Comparison of ENCODE assay signal across 8 mouse cellular contexts in the genomic region with DNA sequence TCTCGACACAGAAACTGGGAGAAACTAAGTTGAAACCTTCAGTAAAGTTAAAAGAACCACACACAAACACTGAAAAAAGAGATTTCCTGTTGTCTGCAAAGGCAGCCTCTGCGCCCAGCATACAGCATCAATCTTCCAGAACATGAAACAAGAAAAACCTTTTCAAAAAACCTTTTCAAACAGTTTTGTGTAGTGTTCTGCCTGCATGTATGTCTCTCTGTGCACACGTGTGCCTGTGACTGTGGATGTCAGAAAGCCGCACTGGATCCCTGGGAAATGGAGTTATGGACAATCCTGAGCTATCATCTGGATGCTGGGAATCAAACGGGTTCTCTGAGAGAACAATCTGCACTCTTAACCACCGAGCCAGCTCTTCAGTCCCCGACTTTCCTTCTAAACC. TPM values are rescaled to one million over a fixed set of nuclear protein-coding genes. Genes with fewer than 3 reads are reported as not detected.
A peak's percentile ranks its signal among the peaks of the same experiment; 100 is the strongest.
DNase-seq lines count a peak whose midpoint lies in the region; ATAC-seq and TF ChIP-seq lines count a peak whose summit lies in the region.

No protein-coding gene starts in this region.

- no peak for TF ChIP-seq CTCF in CH12.LX (conservative IDR thresholded peaks at IDR 0.05 in 1 of 2, IDR thresholded peaks at IDR 0.05 in 1 of 2; ENCODE audit: low read depth in 2 of 2, low read length in 2 of 2)

- no peaks in the 10 kb centered on the region for H3K27me3 ChIP-seq in heart, embryonic 11.5 days (ENCODE audit: control insufficient read depth, insufficient read depth, low read length)
- no peaks in the 10 kb centered on the region for H3K27me3 ChIP-seq in CH12.LX (replicated peaks)
- H3K27me3 ChIP-seq in hindbrain, embryonic 10.5 days (ENCODE audit: insufficient read depth, poor library complexity, severe bottlenecking), result no peaks in the 10 kb centered on the region
- no peaks in the 10 kb centered on the region for H3K27me3 ChIP-seq in midbrain, embryonic 11.5 days (ENCODE audit: control insufficient read depth, insufficient read depth, low read length)

- no peak for TF ChIP-seq POLR2A in CH12.LX (IDR thresholded peaks at IDR 0.05; ENCODE audit: low read depth, low read length)

- H3K4me1 ChIP-seq in heart, embryonic 11.5 days (ENCODE audit: control insufficient read depth, insufficient read depth, low read length), result peaks cover 57% of the 10 kb centered on the region
- H3K4me1 ChIP-seq in CH12.LX (ENCODE audit: control insufficient read depth in 1 of 2, insufficient read depth in 2 of 2), result peaks cover 16 to 66% of the 10 kb centered on the region in 2 experiments
- H3K4me1 ChIP-seq in hindbrain, embryonic 10.5 days (replicated peaks), result peaks cover 77% of the 10 kb centered on the region
- peaks cover 34% of the 10 kb centered on the region for H3K4me1 ChIP-seq in midbrain, embryonic 11.5 days (ENCODE audit: control insufficient read depth, insufficient read depth, low read length)

- H3K9ac ChIP-seq in heart, embryonic 11.5 days (ENCODE audit: low read depth, low read length), result peak overlapping the region; percentile 97
- H3K9ac ChIP-seq in CH12.LX (ENCODE audit: insufficient read depth, low read depth), result peak overlapping the region; percentile 95
- H3K9ac ChIP-seq in midbrain, embryonic 11.5 days (ENCODE audit: low read length), result peak overlapping the region; percentile 94

- no peak for TF ChIP-seq EP300 in CH12.LX (IDR thresholded peaks at IDR 0.05; ENCODE audit: low read length)

- ATAC-seq in heart, embryonic 11.5 days (replicated peaks; ENCODE audit: insufficient number of reproducible peaks, low FRiP score, low TSS enrichment), result no peak
- no peak for ATAC-seq in midbrain, embryonic 11.5 days (ENCODE audit: low FRiP score)
- ATAC-seq in frontal cortex, adult (ENCODE audit: low TSS enrichment), result no peak

- H3K27ac ChIP-seq in heart, embryonic 11.5 days (ENCODE audit: low read depth, low read length), result 0 out of 2 replicates have a peak overlapping the region, but pooled peaks have one; percentile 24
- H3K27ac ChIP-seq in CH12.LX (ENCODE audit: insufficient read depth, low read depth), result no peak overlapping the region
- H3K27ac ChIP-seq in hindbrain, embryonic 10.5 days, result no peak overlapping the region
- H3K27ac ChIP-seq in midbrain, embryonic 11.5 days (ENCODE audit: low read depth, low read length), result no peak overlapping the region

- H3K9me3 ChIP-seq in heart, embryonic 11.5 days (replicated peaks; ENCODE audit: control insufficient read depth, low read length), result no peaks in the 10 kb centered on the region
- H3K9me3 ChIP-seq in CH12.LX (replicated peaks; ENCODE audit: low read length), result no peaks in the 10 kb centered on the region
- no peaks in the 10 kb centered on the region for H3K9me3 ChIP-seq in hindbrain, embryonic 10.5 days
- H3K9me3 ChIP-seq in midbrain, embryonic 11.5 days (ENCODE audit: control insufficient read depth, low read length), result no peaks in the 10 kb centered on the region

- dilution Hi-C loops in CH12.LX (cut with MboI; ENCODE audit: extremely low pct_ligation_motif_present, extremely low pct_unique_long_range_greater_than_20kb, low sequenced_read_pairs), result no loop called here

- H3K4me2 ChIP-seq in heart, embryonic 11.5 days, result peak overlapping the region; percentile 75
- H3K4me2 ChIP-seq in CH12.LX (ENCODE audit: insufficient read depth, low read depth, poor library complexity, severe bottlenecking), result peak overlapping the region; percentile 94
- peak overlapping the region; percentile 87 for H3K4me2 ChIP-seq in midbrain, embryonic 11.5 days

- no peaks in the 10 kb centered on the region for H3K36me3 ChIP-seq in heart, embryonic 11.5 days (ENCODE audit: control insufficient read depth, insufficient read depth, low read length)
- peaks cover 11 to 36% of the 10 kb centered on the region in 2 experiments for H3K36me3 ChIP-seq in CH12.LX (replicated peaks in 1 of 2; ENCODE audit: control insufficient read depth in 1 of 2, insufficient read depth in 1 of 2, low read length in 1 of 2)
- H3K36me3 ChIP-seq in hindbrain, embryonic 10.5 days, result peaks cover 23% of the 10 kb centered on the region
- H3K36me3 ChIP-seq in midbrain, embryonic 11.5 days (ENCODE audit: control insufficient read depth, insufficient read depth, low read length), result 0 out of 2 replicates have a peak, but pooled peaks cover 2% of the 10 kb centered on the region

- no peak for DNase-seq in heart, adult 9 months (ENCODE audit: low spot score in 2 of 2)
- no peak for DNase-seq in CH12.LX (ENCODE audit: extremely low read depth)
- no peak for DNase-seq in hindbrain, embryonic 10.5 days (ENCODE audit: low spot score)
- peak; percentile 85 for DNase-seq in midbrain, embryonic 11.5 days (ENCODE audit: low spot score, missing footprints)
- no peak for DNase-seq in adrenal gland, adult 18-20 months (ENCODE audit: low spot score in 2 of 2)
- DNase-seq in urinary bladder, adult 2 months (ENCODE audit: low spot score), result no peak

- TF ChIP-seq RAD21 in CH12.LX (IDR thresholded peaks at IDR 0.05; ENCODE audit: low read depth, low read length), result no peak

- in situ Hi-C loops in CH12.LX (cut with MboI; ENCODE audit: low pct_ligation_motif_present, low pct_unique_long_range_greater_than_20kb, low sequenced_read_pairs), result no loop called here

- peaks cover 60% of the 10 kb centered on the region for H3K79me2 ChIP-seq in CH12.LX (replicated peaks; ENCODE audit: control insufficient read depth, extremely low read depth, insufficient read depth, poor library complexity, severe bottlenecking)

- WGBS in heart, embryonic 11.5 days (ENCODE audit: insufficient replicate concordance), result 54% methylated on average over 7 of the region's 7 CpGs
- 69% methylated on average over 7 of the region's 7 CpGs for WGBS in hindbrain, embryonic 10.5 days
- 71% methylated on average over 7 of the region's 7 CpGs for WGBS in midbrain, embryonic 11.5 days

- H3K4me3 ChIP-seq in heart, embryonic 11.5 days (ENCODE audit: low read depth, low read length), result peak overlapping the region; percentile 100
- peak overlapping the region; percentile 39 to 98 (median 88) for H3K4me3 ChIP-seq in CH12.LX (replicated peaks in 1 of 3; ENCODE audit: low read depth in 2 of 3, low read length in 2 of 3, poor library complexity in 1 of 3)
- peak overlapping the region; percentile 87 for H3K4me3 ChIP-seq in hindbrain, embryonic 10.5 days
- peak overlapping the region; percentile 89; the same call in 1 of the 2 replicates for H3K4me3 ChIP-seq in midbrain, embryonic 11.5 days (ENCODE audit: low read depth, low read length)

TF ChIP-seq in CH12.LX, 34 proteins besides CTCF, POLR2A, EP300 and RAD21 (continues in another document):
- TF ChIP-seq JUND (conservative IDR thresholded peaks at IDR 0.05; ENCODE audit: low read depth, low read length) (no peak), ZC3H11A (IDR thresholded peaks at IDR 0.05; ENCODE audit: low read depth, low read length) (no peak)

RNA-seq across cellular contexts. Expression of gene Mlec, which starts 1.6 kb away (rescaled TPM):
- 68.9 and 77.8 TPM in 2 replicates for polyA plus RNA-seq in heart, embryonic 11.5 days (2014; fragmentation: Nextera tagmentation; extraction: Ambion mirVana)
- total RNA-seq in CH12.LX (2012; rRNA removed) (128 and 144 TPM in 2 replicates), CH12.LX (2014; rRNA removed) (91.6 and 101 TPM in 2 replicates)
- polyA plus RNA-seq in CH12.LX (2012; ENCODE audit: insufficient read length, low read depth), result 143 and 164 TPM in 2 replicates
- polyA plus RNA-seq in hindbrain, embryonic 10.5 days (2016; fragmentation: Nextera tagmentation; extraction: Ambion mirVana), result 59.5 and 71.1 TPM in 2 replicates
- 30.0 and 37.3 TPM in 2 replicates for polyA plus RNA-seq in midbrain, embryonic 11.5 days (2014; fragmentation: Nextera tagmentation; extraction: Ambion mirVana)
- total RNA-seq in adrenal gland, adult 18-20 months (2021), result 100 to 1,000 TPM; 173 to 221 TPM
- polyA plus RNA-seq in urinary bladder, adult 2 months (2012; rRNA removed), result 82.1 and 95.2 TPM in 2 replicates

RNA-seq across cellular contexts. Expression of gene Unc119b, which starts 21.6 kb away (rescaled TPM):
- polyA plus RNA-seq in heart, embryonic 11.5 days (2014; fragmentation: Nextera tagmentation; extraction: Ambion mirVana), result 18.9 and 21.6 TPM in 2 replicates
- total RNA-seq in CH12.LX (2012; rRNA removed) (21.7 and 22.6 TPM in 2 replicates), CH12.LX (2014; rRNA removed) (11.9 and 13.3 TPM in 2 replicates)
- polyA plus RNA-seq in CH12.LX (2012; ENCODE audit: insufficient read length, low read depth), result 17.7 and 18.4 TPM in 2 replicates
- 66.9 and 74.6 TPM in 2 replicates for polyA plus RNA-seq in hindbrain, embryonic 10.5 days (2016; fragmentation: Nextera tagmentation; extraction: Ambion mirVana)
- polyA plus RNA-seq in midbrain, embryonic 11.5 days (2014; fragmentation: Nextera tagmentation; extraction: Ambion mirVana), result 55.1 and 64.6 TPM in 2 replicates
- total RNA-seq in adrenal gland, adult 18-20 months (2021), result 10 to 100 TPM; 36.6 to 46.1 TPM
- 24.0 and 27.4 TPM in 2 replicates for polyA plus RNA-seq in urinary bladder, adult 2 months (2012; rRNA removed)

RNA-seq across cellular contexts. Expression of gene Acads, which starts 37.3 kb away (rescaled TPM):
- polyA plus RNA-seq in heart, embryonic 11.5 days (2014; fragmentation: Nextera tagmentation; extraction: Ambion mirVana), result 45.5 and 75.6 TPM in 2 replicates
- total RNA-seq in CH12.LX (2012; rRNA removed) (49.2 and 57.8 TPM in 2 replicates), CH12.LX (2014; rRNA removed) (43.1 and 46.6 TPM in 2 replicates)
- 37.7 and 43.0 TPM in 2 replicates for polyA plus RNA-seq in CH12.LX (2012; ENCODE audit: insufficient read length, low read depth)
- polyA plus RNA-seq in hindbrain, embryonic 10.5 days (2016; fragmentation: Nextera tagmentation; extraction: Ambion mirVana), result 67.2 and 70.6 TPM in 2 replicates
- 21.6 and 23.5 TPM in 2 replicates for polyA plus RNA-seq in midbrain, embryonic 11.5 days (2014; fragmentation: Nextera tagmentation; extraction: Ambion mirVana)
- total RNA-seq in adrenal gland, adult 18-20 months (2021), result 100 to 1,000 TPM; 211 to 251 TPM
- 54.0 and 60.2 TPM in 2 replicates for polyA plus RNA-seq in urinary bladder, adult 2 months (2012; rRNA removed)

RNA-seq across cellular contexts. Expression of gene Cabp1, which starts 37.8 kb away (rescaled TPM):
- 0.63 and 1.3 TPM in 2 replicates for polyA plus RNA-seq in heart, embryonic 11.5 days (2014; fragmentation: Nextera tagmentation; extraction: Ambion mirVana)
- total RNA-seq in CH12.LX (2012; rRNA removed) (0.71 and 1.7 TPM in 2 replicates), CH12.LX (2014; rRNA removed) (0.38 and 0.59 TPM in 2 replicates)
- polyA plus RNA-seq in CH12.LX (2012; ENCODE audit: insufficient read length, low read depth), result 1.7 and 1.8 TPM in 2 replicates
- polyA plus RNA-seq in hindbrain, embryonic 10.5 days (2016; fragmentation: Nextera tagmentation; extraction: Ambion mirVana), result 2.3 and 6.1 TPM in 2 replicates
- 1.1 and 2.3 TPM in 2 replicates for polyA plus RNA-seq in midbrain, embryonic 11.5 days (2014; fragmentation: Nextera tagmentation; extraction: Ambion mirVana)
- total RNA-seq in adrenal gland, adult 18-20 months (2021), result 10 to 100 TPM; 28.4 to 34.3 TPM
- polyA plus RNA-seq in urinary bladder, adult 2 months (2012; rRNA removed), result 3.6 and 3.9 TPM in 2 replicates

RNA-seq across cellular contexts. Expression of gene Gm10401, which starts 58.3 kb away (rescaled TPM):
- 19.1 and 19.2 TPM in 2 replicates for polyA plus RNA-seq in heart, embryonic 11.5 days (2014; fragmentation: Nextera tagmentation; extraction: Ambion mirVana)
- total RNA-seq in CH12.LX (2012; rRNA removed) (1.7 and 3.2 TPM in 2 replicates), CH12.LX (2014; rRNA removed) (not detected in 2 replicates)
- polyA plus RNA-seq in CH12.LX (2012; ENCODE audit: insufficient read length, low read depth), result 6.9 and 10.9 TPM in 2 replicates
- 22.3 and 22.8 TPM in 2 replicates for polyA plus RNA-seq in hindbrain, embryonic 10.5 days (2016; fragmentation: Nextera tagmentation; extraction: Ambion mirVana)
- 23.2 and 26.6 TPM in 2 replicates for polyA plus RNA-seq in midbrain, embryonic 11.5 days (2014; fragmentation: Nextera tagmentation; extraction: Ambion mirVana)
- not detected for total RNA-seq in adrenal gland, adult 18-20 months (2021)
- 0.23 TPM in 1 of 2 replicates, not detected in the other for polyA plus RNA-seq in urinary bladder, adult 2 months (2012; rRNA removed)
